ENCODE assay signal across 12 mouse cellular contexts in genomic region chr13:48853475-48853874, GRCm38 (mm10). TPM values are rescaled to one million over a fixed set of nuclear protein-coding genes. Genes with fewer than 3 reads are reported as not detected.
DNase-seq lines count a peak whose midpoint lies in the region; ATAC-seq and TF ChIP-seq lines count a peak whose summit lies in the region.
"Had no signal": no experiment of that assay in that cellular context is flagged by ENCODE, and none has a peak within 500 bp of the region (broad histone marks: within the 10 kb centered on the region; RNA-seq: fewer than 3 reads in every experiment).

No protein-coding gene starts in this region.

- H3K4me3 ChIP-seq in forebrain, embryonic 13.5 days = no peak overlapping the region
- H3K4me3 ChIP-seq in forebrain, embryonic 10.5 days = no peak overlapping the region
- no peak overlapping the region for H3K4me3 ChIP-seq in embryonic facial prominence, embryonic 14.5 days (ENCODE audit: low read depth, low read length)
- no peak overlapping the region for H3K4me3 ChIP-seq in liver, embryonic 13.5 days (replicated peaks)
- no peak overlapping the region for H3K4me3 ChIP-seq in neural tube, embryonic 15.5 days (replicated peaks)
- H3K4me3 ChIP-seq in thymus, adult 2 months (ENCODE audit: control insufficient read depth, insufficient read depth, low read length) = no peak overlapping the region
- H3K4me3 ChIP-seq: heart, adult 2 months; neural tube, embryonic 12.5 days had no signal

- no peaks in the 10 kb centered on the region for H3K9me3 ChIP-seq in forebrain, embryonic 13.5 days (replicated peaks)
- H3K9me3 ChIP-seq in forebrain, embryonic 10.5 days = no peaks in the 10 kb centered on the region
- H3K9me3 ChIP-seq in embryonic facial prominence, embryonic 14.5 days (ENCODE audit: control insufficient read depth, low read length) = no peaks in the 10 kb centered on the region
- no peaks in the 10 kb centered on the region for H3K9me3 ChIP-seq in liver, embryonic 13.5 days (replicated peaks)
- H3K9me3 ChIP-seq in neural tube, embryonic 15.5 days (replicated peaks) = no peaks in the 10 kb centered on the region
- H3K9me3 ChIP-seq: neural tube, embryonic 12.5 days had no signal

- H3K27me3 ChIP-seq in forebrain, embryonic 13.5 days = no peaks in the 10 kb centered on the region
- no peaks in the 10 kb centered on the region for H3K27me3 ChIP-seq in forebrain, embryonic 10.5 days (ENCODE audit: poor library complexity, severe bottlenecking)
- H3K27me3 ChIP-seq in embryonic facial prominence, embryonic 14.5 days (replicated peaks; ENCODE audit: control insufficient read depth, insufficient read depth, low read length) = no peaks in the 10 kb centered on the region
- no peaks in the 10 kb centered on the region for H3K27me3 ChIP-seq in liver, embryonic 13.5 days
- H3K27me3 ChIP-seq in neural tube, embryonic 15.5 days (replicated peaks) = no peaks in the 10 kb centered on the region
- no peaks in the 10 kb centered on the region for H3K27me3 ChIP-seq in thymus, adult 2 months (ENCODE audit: control insufficient read depth, insufficient read depth, low read length)
- H3K27me3 ChIP-seq: neural tube, embryonic 12.5 days had no signal

- TF ChIP-seq CTCF in thymus, adult 2 months (IDR thresholded peaks at IDR 0.05; ENCODE audit: borderline replicate concordance, control insufficient read depth, extremely low read depth, insufficient read depth, low read length, poor library complexity) = no peak

- peaks cover 69% of the 10 kb centered on the region for H3K4me1 ChIP-seq in forebrain, embryonic 13.5 days
- peaks cover 80% of the 10 kb centered on the region for H3K4me1 ChIP-seq in forebrain, embryonic 10.5 days
- peaks cover 31% of the 10 kb centered on the region for H3K4me1 ChIP-seq in embryonic facial prominence, embryonic 14.5 days (ENCODE audit: control insufficient read depth, insufficient read depth, low read length)
- H3K4me1 ChIP-seq in liver, embryonic 13.5 days (replicated peaks) = peaks cover 64% of the 10 kb centered on the region
- H3K4me1 ChIP-seq in neural tube, embryonic 15.5 days = peaks cover 83% of the 10 kb centered on the region
- peaks cover 84% of the 10 kb centered on the region for H3K4me1 ChIP-seq in thymus, adult 2 months (replicated peaks; ENCODE audit: control insufficient read depth, insufficient read depth, low read length)

- H3K27ac ChIP-seq in forebrain, embryonic 13.5 days = peak overlapping the region; percentile 54
- no peak overlapping the region for H3K27ac ChIP-seq in forebrain, embryonic 10.5 days
- peak overlapping the region; percentile 40; the same call in 1 of the 2 replicates for H3K27ac ChIP-seq in embryonic facial prominence, embryonic 14.5 days (replicated peaks; ENCODE audit: low read depth, low read length)
- peak overlapping the region; percentile 35; the same call in 1 of the 2 replicates for H3K27ac ChIP-seq in liver, embryonic 13.5 days
- peak overlapping the region; percentile 72 for H3K27ac ChIP-seq in neural tube, embryonic 15.5 days (replicated peaks)
- H3K27ac ChIP-seq in thymus, adult 2 months (ENCODE audit: control insufficient read depth, insufficient read depth, low read length) = no peak overlapping the region
- H3K27ac ChIP-seq: heart, adult 2 months; neural tube, embryonic 12.5 days had no signal

- H3K9ac ChIP-seq in forebrain, embryonic 13.5 days = no peak overlapping the region
- H3K9ac ChIP-seq in embryonic facial prominence, embryonic 14.5 days (ENCODE audit: low read depth, low read length) = no peak overlapping the region
- H3K9ac ChIP-seq in liver, embryonic 13.5 days = no peak overlapping the region
- H3K9ac ChIP-seq in neural tube, embryonic 15.5 days (replicated peaks) = no peak overlapping the region
- H3K9ac ChIP-seq: neural tube, embryonic 12.5 days had no signal

- ATAC-seq in forebrain, embryonic 13.5 days = no peak
- no peak for ATAC-seq in embryonic facial prominence, embryonic 14.5 days (ENCODE audit: low read depth)
- peak; percentile 74 for ATAC-seq in liver, embryonic 13.5 days (ENCODE audit: low read depth)
- ATAC-seq in neural tube, embryonic 15.5 days (ENCODE audit: low FRiP score) = 0 out of 2 replicates have a peak, but pooled peaks have one; percentile 9

- DNase-seq in forebrain, embryonic 10.5 days (ENCODE audit: extremely low spot score, low spot score) = no peak
- DNase-seq in embryonic facial prominence, embryonic 14.5 days (ENCODE audit: low spot score) = peak; percentile 44
- peak; percentile 31 for DNase-seq in liver, embryonic 13.5 days
- no peak for DNase-seq in urinary bladder, postnatal 14 days (ENCODE audit: low spot score)
- no peak for DNase-seq in spleen, adult 12 weeks (ENCODE audit: low spot score)
- no peak for DNase-seq in thymus, adult 2 months
- DNase-seq: cerebellum, adult 8-10 months; heart, adult 2 months; kidney, adult 8-10 months had no signal

- H3K36me3 ChIP-seq in forebrain, embryonic 13.5 days (ENCODE audit: poor library complexity, severe bottlenecking) = peaks cover 2% of the 10 kb centered on the region; the same call in 1 of the 2 replicates
- H3K36me3 ChIP-seq in forebrain, embryonic 10.5 days (replicated peaks) = peaks cover 4% of the 10 kb centered on the region
- no peaks in the 10 kb centered on the region for H3K36me3 ChIP-seq in embryonic facial prominence, embryonic 14.5 days (ENCODE audit: control insufficient read depth, insufficient read depth, low read length)
- no peaks in the 10 kb centered on the region for H3K36me3 ChIP-seq in liver, embryonic 13.5 days
- no peaks in the 10 kb centered on the region for H3K36me3 ChIP-seq in neural tube, embryonic 15.5 days
- no peaks in the 10 kb centered on the region for H3K36me3 ChIP-seq in thymus, adult 2 months (ENCODE audit: control insufficient read depth, insufficient read depth, low read length)
- H3K36me3 ChIP-seq: neural tube, embryonic 12.5 days had no signal

- WGBS in forebrain, embryonic 13.5 days = 30% methylated on average over 2 of the region's 2 CpGs
- WGBS in forebrain, embryonic 10.5 days = 28% methylated on average over 2 of the region's 2 CpGs
- 17% methylated on average over 2 of the region's 2 CpGs for WGBS in embryonic facial prominence, embryonic 14.5 days
- WGBS in liver, embryonic 13.5 days (ENCODE audit: insufficient replicate concordance) = 3% methylated on average over 2 of the region's 2 CpGs
- 12% methylated on average over 2 of the region's 2 CpGs for WGBS in neural tube, embryonic 15.5 days
- 19% methylated on average over 2 of the region's 2 CpGs for WGBS in thymus, adult 2 months

- TF ChIP-seq POLR2A in thymus, adult 2 months (IDR thresholded peaks at IDR 0.05; ENCODE audit: control insufficient read depth, extremely low read depth, insufficient read depth, low read length, poor library complexity) = no peak

- no peak overlapping the region for H3K4me2 ChIP-seq in forebrain, embryonic 13.5 days
- no peak overlapping the region for H3K4me2 ChIP-seq in embryonic facial prominence, embryonic 14.5 days (ENCODE audit: low read depth, low read length)
- H3K4me2 ChIP-seq in liver, embryonic 13.5 days = 0 out of 2 replicates have a peak overlapping the region, but pooled peaks have one; percentile 1
- H3K4me2 ChIP-seq in neural tube, embryonic 15.5 days = 0 out of 2 replicates have a peak overlapping the region, but pooled peaks have one; percentile 10
- H3K4me2 ChIP-seq: neural tube, embryonic 12.5 days had no signal

RNA-seq across cellular contexts. Expression of gene Phf2, which starts 17.4 kb away (rescaled TPM):
- 10.6 and 10.9 TPM in 2 replicates for polyA plus RNA-seq in forebrain, embryonic 13.5 days (2015; fragmentation: Nextera tagmentation; extraction: Ambion mirVana)
- polyA plus RNA-seq in forebrain, embryonic 10.5 days (2016; fragmentation: Nextera tagmentation; extraction: Ambion mirVana) = 7.7 TPM in 2 replicates
- polyA plus RNA-seq in embryonic facial prominence, embryonic 14.5 days (2014; fragmentation: Nextera tagmentation; extraction: Ambion mirVana) = 11.6 and 11.7 TPM in 2 replicates
- 2.0 and 2.2 TPM in 2 replicates for polyA plus RNA-seq in liver, embryonic 13.5 days (2015; fragmentation: Nextera tagmentation; extraction: Ambion mirVana)
- polyA plus RNA-seq in neural tube, embryonic 15.5 days (2015; fragmentation: Nextera tagmentation; extraction: Ambion mirVana) = 6.3 and 6.6 TPM in 2 replicates
- 74.4 and 102 TPM in 2 replicates for polyA plus RNA-seq in thymus, adult 2 months (2012; rRNA removed)

Comparison
In these comparisons a context has a peak if more than half of its experiments do, and no peak if none do; other contexts are left out.
1. H3K27ac ChIP-seq: peak in forebrain, embryonic 13.5 days (single experiment), embryonic facial prominence, embryonic 14.5 days (single experiment), liver, embryonic 13.5 days (single experiment) and neural tube, embryonic 15.5 days (single experiment); none in forebrain, embryonic 10.5 days (single experiment) and thymus, adult 2 months (single experiment).
2. ATAC-seq: peak in liver, embryonic 13.5 days (single experiment) and neural tube, embryonic 15.5 days (single experiment); none in forebrain, embryonic 13.5 days (single experiment) and embryonic facial prominence, embryonic 14.5 days (single experiment).
3. H3K4me2 ChIP-seq: peak in liver, embryonic 13.5 days (single experiment) and neural tube, embryonic 15.5 days (single experiment); none in forebrain, embryonic 13.5 days (single experiment) and embryonic facial prominence, embryonic 14.5 days (single experiment).
4. DNase-seq: peak in embryonic facial prominence, embryonic 14.5 days (single experiment) and liver, embryonic 13.5 days (single experiment); none in forebrain, embryonic 10.5 days (single experiment), urinary bladder, postnatal 14 days (single experiment), spleen, adult 12 weeks (single experiment) and thymus, adult 2 months (single experiment).